Mouse (Mus musculus) layer of hippocampus, adult 2 months (tissue): ENCODE data around the gene Sertad3. TPM values are rescaled to one million over a fixed set of nuclear protein-coding genes. Genes with fewer than 3 reads are reported as not detected.

Experiments used
- DNase-seq, 2 experiments: peaks; one replicate each; pipeline ENCODE4 v3.0.0; 2022; ENCODE audit warnings: low spot score in 2 of 2
- H3K27ac ChIP-seq: fragments of 200-600 bp; 2 replicates; pipeline ENCODE4 v1.8.1; 2022
- H3K4me3 ChIP-seq: fragments of 200-600 bp; 2 replicates; pipeline ENCODE4 v1.8.1; 2022; ENCODE audit warnings: mild to moderate bottlenecking
- CTCF ChIP-seq: fragments of 200-600 bp; conservative IDR thresholded peaks from 2 replicates; pipeline ENCODE4 v1.8.1; 2022; ENCODE audit warnings: antibody characterized with exemption, mild to moderate bottlenecking, moderate library complexity
- total RNA-seq, 2 experiments: library from RNA; stranded (reverse); gene quantifications; 2 replicates each; pipeline ENCODE4 v1.2.3; 2021

The Sertad3 gene
- total RNA-seq, 2 experiments from 2014 or later: 3.3 to 3.8 TPM

GRCm38 (mm10) chr7:27508648-27509005 lies 35.1 kb downstream of the Sertad3 start:
- Histone ChIP-seq H3K4me3 (peak overlapping the region; percentile 63), H3K27ac (peak overlapping the region; percentile 84; the same call in 1 of the 2 replicates)
- peak; percentile 85 for TF ChIP-seq CTCF
- DNase-seq: no peak

- TF ChIP-seq CTCF: no peak
- Histone ChIP-seq H3K4me3 (no peak overlapping the region), H3K27ac (no peak overlapping the region)
- no peak for DNase-seq
Observed at GRCm38 (mm10) chr7:27510809-27511208, 37.2 kb downstream of the Sertad3 start.

GRCm38 (mm10) chr7:27514961-27515360 lies 41.4 kb downstream of the Sertad3 start:
- no peak for DNase-seq
- no peak for TF ChIP-seq CTCF
- no peak overlapping the region for H3K4me3 ChIP-seq
- no peak overlapping the region for H3K27ac ChIP-seq

- Histone ChIP-seq H3K4me3 (no peak overlapping the region), H3K27ac (no peak overlapping the region)
- TF ChIP-seq CTCF: no peak
- no peak for DNase-seq
Observed at GRCm38 (mm10) chr7:27518314-27518713, 44.7 kb downstream of the Sertad3 start.

- DNase-seq: no peak
- TF ChIP-seq CTCF: peak; percentile 58
- H3K4me3 ChIP-seq: no peak overlapping the region
- H3K27ac ChIP-seq: no peak overlapping the region
Observed at GRCm38 (mm10) chr7:27520104-27520503, 46.5 kb downstream of the Sertad3 start.

- DNase-seq: no peak
- Histone ChIP-seq H3K4me3 (no peak overlapping the region), H3K27ac (no peak overlapping the region)
- TF ChIP-seq CTCF: no peak
Observed at GRCm38 (mm10) chr7:27520599-27520998, 47.0 kb downstream of the Sertad3 start.

- no peak for TF ChIP-seq CTCF
- Histone ChIP-seq H3K27ac (no peak within 1 kb of the TSS), H3K4me3 (no peak within 1 kb of the TSS)
- no peak for DNase-seq
Observed at GRCm38 (mm10) chr7:27522967-27523366, 49.4 kb downstream of the Sertad3 start, which contains the start of gene Hipk4. Hipk4 (plus strand) TSS chr7:27523267.

GRCm38 (mm10) chr7:27523805-27524204 lies 50.2 kb downstream of the Sertad3 start:
- DNase-seq: no peak
- TF ChIP-seq CTCF: no peak
- Histone ChIP-seq H3K27ac (no peak overlapping the region), H3K4me3 (no peak overlapping the region)

- peak; percentile 74 to 87 for DNase-seq
- no peak overlapping the region for H3K4me3 ChIP-seq
- TF ChIP-seq CTCF: peak; percentile 98
- peak overlapping the region; percentile 40; the same call in 1 of the 2 replicates for H3K27ac ChIP-seq
Observed at GRCm38 (mm10) chr7:27526039-27526827, 52.7 kb downstream of the Sertad3 start.

Other genes starting within 250 kb of the Sertad3 start
- 1 to 10 TPM; 8.5 to 9.1 TPM for gene Itpkc, start 245.1 kb upstream of the Sertad3 start, total RNA-seq
- 10 to 100 TPM; 36.1 to 37.9 TPM for gene Coq8b, start 240.7 kb upstream of the Sertad3 start, total RNA-seq
- 100 to 1,000 TPM; 135 to 148 TPM for gene Numbl, start 215.3 kb upstream of the Sertad3 start, total RNA-seq
- gene Ltbp4, start 136.1 kb upstream of the Sertad3 start, total RNA-seq: 10 to 100 TPM; 54.5 to 54.8 TPM
- 10 to 100 TPM; 29.4 to 42.9 TPM for gene Shkbp1, start 117.7 kb upstream of the Sertad3 start, total RNA-seq
- not detected for gene Gm20479, start 116.3 kb upstream of the Sertad3 start, total RNA-seq
- gene Sptbn4, start 26.1 kb upstream of the Sertad3 start, total RNA-seq: 100 to 1,000 TPM; 147 TPM
- gene Blvrb, start 25.8 kb upstream of the Sertad3 start, total RNA-seq: 10 to 100 TPM; 17.5 to 18.1 TPM
- gene Sertad1, start 13.1 kb downstream of the Sertad3 start, total RNA-seq: 10 to 100 TPM in 1 of 2 experiments, 1 to 10 TPM in 1; 6.3 to 10.8 TPM
- under 1 TPM; 0.38 to 0.39 TPM for gene Prx, start 25.6 kb downstream of the Sertad3 start, total RNA-seq
- under 1 TPM in 1 of 2 experiments, not detected in 1; 0.15 TPM for gene Hipk4, start 49.5 kb downstream of the Sertad3 start, total RNA-seq
- gene Pld3, start 79.5 kb downstream of the Sertad3 start, total RNA-seq: 100 to 1,000 TPM; 573 to 583 TPM
- gene 2310022A10Rik, start 79.5 kb downstream of the Sertad3 start, total RNA-seq: 10 to 100 TPM; 25.5 to 25.6 TPM
- 10 to 100 TPM; 87.0 to 99.1 TPM for gene Akt2, start 117.8 kb downstream of the Sertad3 start, total RNA-seq
- gene Ttc9b, start 180.1 kb downstream of the Sertad3 start, total RNA-seq: 10 to 100 TPM; 42.6 to 47.5 TPM
- gene Map3k10, start 200.8 kb downstream of the Sertad3 start, total RNA-seq: 100 to 1,000 TPM; 180 TPM
- gene Zfp607b, start 215.6 kb downstream of the Sertad3 start, total RNA-seq: 10 to 100 TPM in 1 of 2 experiments, 1 to 10 TPM in 1; 10.0 TPM